Mouse (Mus musculus): ENCODE measurements around the gene Slc2a3. TPM values are rescaled to one million over a fixed set of nuclear protein-coding genes. Genes with fewer than 3 reads are reported as not detected.

The Slc2a3 gene
- polyA plus RNA-seq (2014; fragmentation: Nextera tagmentation; extraction: Ambion mirVana): 44.3 and 45.4 TPM in 2 replicates

- H3K9ac ChIP-seq (replicated peaks; ENCODE audit: low read depth, low read length): peak within 1 kb of the TSS; percentile 74
- no peaks in the 10 kb centered on the region for H3K9me3 ChIP-seq (ENCODE audit: control insufficient read depth, low read length)
- H3K4me2 ChIP-seq (ENCODE audit: low read depth, low read length): peak within 1 kb of the TSS; percentile 97
- peak; percentile 81 for ATAC-seq (ENCODE audit: low read depth)
- no peaks in the 10 kb centered on the region for H3K36me3 ChIP-seq (ENCODE audit: control insufficient read depth, insufficient read depth, low read length)
- peak within 1 kb of the TSS; percentile 39; the same call in 1 of the 2 replicates for H3K27ac ChIP-seq (ENCODE audit: low read depth, low read length)
- no peaks in the 10 kb centered on the region for H3K27me3 ChIP-seq (ENCODE audit: control insufficient read depth, insufficient read depth, low read length)
- no peaks in the 10 kb centered on the region for H3K4me1 ChIP-seq (ENCODE audit: control insufficient read depth, insufficient read depth, low read length)
- H3K4me3 ChIP-seq (ENCODE audit: low read depth, low read length): peak within 1 kb of the TSS; percentile 59
- under 1% methylated on average over 46 of the region's 46 CpGs for WGBS
These were observed at the start of gene Slc2a3 for GRCm38 (mm10) chr6:122801301-122801800. Slc2a3 (minus strand) TSS chr6:122801640.

GRCm38 (mm10) chr6:122843759-122844158 is 42.3 kb upstream of the Slc2a3 start:
- WGBS: 78% methylated on average over 6 of the region's 6 CpGs
- Histone ChIP-seq H3K9me3 (ENCODE audit: control insufficient read depth, low read length) (no peaks in the 10 kb centered on the region), H3K4me2 (ENCODE audit: low read depth, low read length) (no peak overlapping the region), H3K9ac (replicated peaks; ENCODE audit: low read depth, low read length) (no peak overlapping the region), H3K27ac (ENCODE audit: low read depth, low read length) (no peak overlapping the region), H3K4me1 (ENCODE audit: control insufficient read depth, insufficient read depth, low read length) (no peaks in the 10 kb centered on the region), H3K36me3 (ENCODE audit: control insufficient read depth, insufficient read depth, low read length) (peaks cover 30% of the 10 kb centered on the region), H3K4me3 (ENCODE audit: low read depth, low read length) (no peak overlapping the region), H3K27me3 (ENCODE audit: control insufficient read depth, insufficient read depth, low read length) (no peaks in the 10 kb centered on the region)
- no peak for ATAC-seq (ENCODE audit: low read depth)

- H3K9ac ChIP-seq (replicated peaks; ENCODE audit: low read depth, low read length): no peak overlapping the region
- H3K4me2 ChIP-seq (ENCODE audit: low read depth, low read length): no peak overlapping the region
- no peaks in the 10 kb centered on the region for H3K4me1 ChIP-seq (ENCODE audit: control insufficient read depth, insufficient read depth, low read length)
- H3K9me3 ChIP-seq (ENCODE audit: control insufficient read depth, low read length): no peaks in the 10 kb centered on the region
- peaks cover 49% of the 10 kb centered on the region for H3K36me3 ChIP-seq (ENCODE audit: control insufficient read depth, insufficient read depth, low read length)
- H3K27ac ChIP-seq (ENCODE audit: low read depth, low read length): no peak overlapping the region
- H3K27me3 ChIP-seq (ENCODE audit: control insufficient read depth, insufficient read depth, low read length): no peaks in the 10 kb centered on the region
- no peak for ATAC-seq (ENCODE audit: low read depth)
- 86% methylated on average over 5 of the region's 5 CpGs for WGBS
- H3K4me3 ChIP-seq (ENCODE audit: low read depth, low read length): no peak overlapping the region
These were observed 36.1 kb upstream of the Slc2a3 start for GRCm38 (mm10) chr6:122837539-122837938.

GRCm38 (mm10) chr6:122836974-122837373 is 35.5 kb upstream of the Slc2a3 start:
- H3K9me3 ChIP-seq (ENCODE audit: control insufficient read depth, low read length): no peaks in the 10 kb centered on the region
- no peaks in the 10 kb centered on the region for H3K4me1 ChIP-seq (ENCODE audit: control insufficient read depth, insufficient read depth, low read length)
- no peaks in the 10 kb centered on the region for H3K27me3 ChIP-seq (ENCODE audit: control insufficient read depth, insufficient read depth, low read length)
- no peak overlapping the region for H3K4me2 ChIP-seq (ENCODE audit: low read depth, low read length)
- H3K36me3 ChIP-seq (ENCODE audit: control insufficient read depth, insufficient read depth, low read length): peaks cover 53% of the 10 kb centered on the region
- H3K27ac ChIP-seq (ENCODE audit: low read depth, low read length): no peak overlapping the region
- ATAC-seq (ENCODE audit: low read depth): no peak
- H3K4me3 ChIP-seq (ENCODE audit: low read depth, low read length): no peak overlapping the region
- H3K9ac ChIP-seq (replicated peaks; ENCODE audit: low read depth, low read length): no peak overlapping the region
- WGBS: 94% methylated on average over 3 of the region's 3 CpGs

GRCm38 (mm10) chr6:122834365-122834764 is 32.9 kb upstream of the Slc2a3 start:
- Histone ChIP-seq H3K36me3 (ENCODE audit: control insufficient read depth, insufficient read depth, low read length) (peaks cover 39% of the 10 kb centered on the region), H3K4me2 (ENCODE audit: low read depth, low read length) (no peak overlapping the region), H3K9me3 (ENCODE audit: control insufficient read depth, low read length) (no peaks in the 10 kb centered on the region), H3K27me3 (ENCODE audit: control insufficient read depth, insufficient read depth, low read length) (no peaks in the 10 kb centered on the region), H3K4me1 (ENCODE audit: control insufficient read depth, insufficient read depth, low read length) (no peaks in the 10 kb centered on the region), H3K9ac (replicated peaks; ENCODE audit: low read depth, low read length) (no peak overlapping the region), H3K4me3 (ENCODE audit: low read depth, low read length) (no peak overlapping the region), H3K27ac (ENCODE audit: low read depth, low read length) (no peak overlapping the region)
- WGBS: 66% methylated on average over 4 of the region's 4 CpGs
- ATAC-seq (ENCODE audit: low read depth): no peak

GRCm38 (mm10) chr6:122832880-122833279 is 31.4 kb upstream of the Slc2a3 start:
- H3K27ac ChIP-seq (ENCODE audit: low read depth, low read length): no peak overlapping the region
- no peak for ATAC-seq (ENCODE audit: low read depth)
- H3K4me2 ChIP-seq (ENCODE audit: low read depth, low read length): no peak overlapping the region
- no peaks in the 10 kb centered on the region for H3K27me3 ChIP-seq (ENCODE audit: control insufficient read depth, insufficient read depth, low read length)
- peaks cover 28% of the 10 kb centered on the region for H3K36me3 ChIP-seq (ENCODE audit: control insufficient read depth, insufficient read depth, low read length)
- H3K4me1 ChIP-seq (ENCODE audit: control insufficient read depth, insufficient read depth, low read length): no peaks in the 10 kb centered on the region
- H3K4me3 ChIP-seq (ENCODE audit: low read depth, low read length): no peak overlapping the region
- no peak overlapping the region for H3K9ac ChIP-seq (replicated peaks; ENCODE audit: low read depth, low read length)
- WGBS: 81% methylated on average over 7 of the region's 7 CpGs
- H3K9me3 ChIP-seq (ENCODE audit: control insufficient read depth, low read length): no peaks in the 10 kb centered on the region

- H3K9me3 ChIP-seq (ENCODE audit: control insufficient read depth, low read length): no peaks in the 10 kb centered on the region
- no peak overlapping the region for H3K4me2 ChIP-seq (ENCODE audit: low read depth, low read length)
These were observed 26.6 kb upstream of the Slc2a3 start for GRCm38 (mm10) chr6:122828086-122828485.

GRCm38 (mm10) chr6:122825923-122826742 is 24.7 kb upstream of the Slc2a3 start:
- no peaks in the 10 kb centered on the region for H3K9me3 ChIP-seq (ENCODE audit: control insufficient read depth, low read length)
- 7% methylated on average over 29 of the region's 29 CpGs for whole genome bisulfite sequencing
- peak overlapping the region; percentile 35 for H3K9ac ChIP-seq (replicated peaks; ENCODE audit: low read depth, low read length)
- H3K27ac ChIP-seq (ENCODE audit: low read depth, low read length): no peak overlapping the region
- peaks cover 14% of the 10 kb centered on the region for H3K4me1 ChIP-seq (ENCODE audit: control insufficient read depth, insufficient read depth, low read length)
- H3K4me2 ChIP-seq (ENCODE audit: low read depth, low read length): peak overlapping the region; percentile 61
- ATAC-seq (ENCODE audit: low read depth): peak; percentile 58
- no peaks in the 10 kb centered on the region for H3K27me3 ChIP-seq (ENCODE audit: control insufficient read depth, insufficient read depth, low read length)
- peak overlapping the region; percentile 26 for H3K4me3 ChIP-seq (ENCODE audit: low read depth, low read length)
- peaks cover 8% of the 10 kb centered on the region; the same call in 1 of the 2 replicates for H3K36me3 ChIP-seq (ENCODE audit: control insufficient read depth, insufficient read depth, low read length)

More at GRCm38 (mm10) chr6:122828086-122828485, 26.6 kb upstream of the Slc2a3 start:
- H3K27me3 ChIP-seq (ENCODE audit: control insufficient read depth, insufficient read depth, low read length): no peaks in the 10 kb centered on the region
- no peak for ATAC-seq (ENCODE audit: low read depth)
- 43% methylated on average over 13 of the region's 13 CpGs for WGBS
- no peak overlapping the region for H3K27ac ChIP-seq (ENCODE audit: low read depth, low read length)
- H3K9ac ChIP-seq (replicated peaks; ENCODE audit: low read depth, low read length): no peak overlapping the region
- peaks cover 10% of the 10 kb centered on the region for H3K4me1 ChIP-seq (ENCODE audit: control insufficient read depth, insufficient read depth, low read length)
- no peak overlapping the region for H3K4me3 ChIP-seq (ENCODE audit: low read depth, low read length)
- H3K36me3 ChIP-seq (ENCODE audit: control insufficient read depth, insufficient read depth, low read length): peaks cover 14% of the 10 kb centered on the region

GRCm38 (mm10) chr6:122825166-122825565 is 23.7 kb upstream of the Slc2a3 start:
- Histone ChIP-seq H3K9ac (replicated peaks; ENCODE audit: low read depth, low read length) (no peak overlapping the region), H3K9me3 (ENCODE audit: control insufficient read depth, low read length) (no peaks in the 10 kb centered on the region), H3K36me3 (ENCODE audit: control insufficient read depth, insufficient read depth, low read length) (peaks cover 4% of the 10 kb centered on the region; the same call in 1 of the 2 replicates), H3K4me1 (ENCODE audit: control insufficient read depth, insufficient read depth, low read length) (peaks cover 22% of the 10 kb centered on the region), H3K27me3 (ENCODE audit: control insufficient read depth, insufficient read depth, low read length) (no peaks in the 10 kb centered on the region), H3K27ac (ENCODE audit: low read depth, low read length) (no peak overlapping the region), H3K4me3 (ENCODE audit: low read depth, low read length) (no peak overlapping the region), H3K4me2 (ENCODE audit: low read depth, low read length) (no peak overlapping the region)
- ATAC-seq (ENCODE audit: low read depth): no peak
- 95% methylated on average over 9 of the region's 9 CpGs for WGBS

All from neural tube, embryonic 14.5 days (tissue).